ENCODE assay signal across 20 mouse cellular contexts in genomic region chr7:136127576-136127975, GRCm38 (mm10).
DNase-seq lines count a peak whose midpoint lies in the region; ATAC-seq and TF ChIP-seq lines count a peak whose summit lies in the region.
"Had no signal": no experiment of that assay in that cellular context is flagged by ENCODE, and none has a peak within 500 bp of the region (broad histone marks: within the 10 kb centered on the region; RNA-seq: fewer than 3 reads in every experiment).

No protein-coding gene starts in this region.

- WGBS in hindbrain, postnatal 0 days: 45% methylated on average over 2 of the region's 2 CpGs
- 77% methylated on average over 2 of the region's 2 CpGs for WGBS in hindbrain, embryonic 13.5 days
- 62% methylated on average over 2 of the region's 2 CpGs for WGBS in midbrain, postnatal 0 days
- 82% methylated on average over 2 of the region's 2 CpGs for WGBS in midbrain, embryonic 13.5 days

- intact Hi-C loops in heart, postnatal 36 days (cut with DNase I): no loop called here

- H3K27me3 ChIP-seq in hindbrain, postnatal 0 days (ENCODE audit: insufficient read depth, low read length): no peaks in the 10 kb centered on the region
- H3K27me3 ChIP-seq in hindbrain, embryonic 13.5 days: no peaks in the 10 kb centered on the region
- H3K27me3 ChIP-seq in midbrain, postnatal 0 days (ENCODE audit: insufficient read depth, low read length): no peaks in the 10 kb centered on the region
- peaks cover 18% of the 10 kb centered on the region; the same call in 1 of the 2 replicates for H3K27me3 ChIP-seq in midbrain, embryonic 13.5 days
- H3K27me3 ChIP-seq: embryonic facial prominence, embryonic 13.5 days; embryonic facial prominence, embryonic 15.5 days had no signal

- ATAC-seq in hindbrain, postnatal 0 days: no peak
- no peak for ATAC-seq in hindbrain, embryonic 13.5 days (ENCODE audit: low FRiP score)
- ATAC-seq in midbrain, postnatal 0 days (ENCODE audit: low FRiP score): no peak
- no peak for ATAC-seq in midbrain, embryonic 13.5 days
- ATAC-seq: forebrain, embryonic 14.5 days had no signal

- peak; percentile 93 for DNase-seq in heart, adult 11 months
- no peak for DNase-seq in heart, postnatal 36 days
- peak; percentile 50 for DNase-seq in hindbrain, postnatal 0 days (ENCODE audit: low spot score)
- peak; percentile 41 for DNase-seq in midbrain, postnatal 0 days (ENCODE audit: low spot score)
- DNase-seq: adrenal gland, adult 2 months; adrenal gland, postnatal 10 days; adrenal gland, postnatal 25 days; cerebellum, adult 11 months; cerebellum, adult 18-20 months; cerebellum, adult 8-10 months; cerebellum, adult 9-11 months; embryo, embryonic 11 days had no signal

- H3K9ac ChIP-seq in hindbrain, postnatal 0 days (replicated peaks; ENCODE audit: low read length): no peak overlapping the region
- no peak overlapping the region for H3K9ac ChIP-seq in hindbrain, embryonic 13.5 days
- no peak overlapping the region for H3K9ac ChIP-seq in midbrain, postnatal 0 days (replicated peaks; ENCODE audit: low read length, poor library complexity, severe bottlenecking)
- no peak overlapping the region for H3K9ac ChIP-seq in midbrain, embryonic 13.5 days (replicated peaks)
- H3K9ac ChIP-seq: embryonic facial prominence, embryonic 13.5 days; embryonic facial prominence, embryonic 15.5 days; forebrain, embryonic 12.5 days had no signal

- H3K9me3 ChIP-seq in hindbrain, postnatal 0 days (ENCODE audit: low read length): no peaks in the 10 kb centered on the region
- H3K9me3 ChIP-seq in hindbrain, embryonic 13.5 days: no peaks in the 10 kb centered on the region
- H3K9me3 ChIP-seq in midbrain, postnatal 0 days (ENCODE audit: low read length): no peaks in the 10 kb centered on the region
- H3K9me3 ChIP-seq in midbrain, embryonic 13.5 days: no peaks in the 10 kb centered on the region
- H3K9me3 ChIP-seq: embryonic facial prominence, embryonic 13.5 days; embryonic facial prominence, embryonic 15.5 days; forebrain, embryonic 10.5 days; forebrain, embryonic 12.5 days had no signal

- H3K4me3 ChIP-seq in hindbrain, postnatal 0 days (ENCODE audit: low read length): no peak overlapping the region
- no peak overlapping the region for H3K4me3 ChIP-seq in hindbrain, embryonic 13.5 days
- no peak overlapping the region for H3K4me3 ChIP-seq in midbrain, postnatal 0 days (ENCODE audit: low read depth, low read length)
- no peak overlapping the region for H3K4me3 ChIP-seq in midbrain, embryonic 13.5 days (replicated peaks)
- H3K4me3 ChIP-seq: embryonic facial prominence, embryonic 13.5 days; embryonic facial prominence, embryonic 15.5 days; erythroblast, embryonic 14.5 days; forebrain, embryonic 10.5 days; forebrain, embryonic 12.5 days had no signal

- no peak overlapping the region for H3K27ac ChIP-seq in hindbrain, postnatal 0 days
- H3K27ac ChIP-seq in hindbrain, embryonic 13.5 days: no peak overlapping the region
- no peak overlapping the region for H3K27ac ChIP-seq in midbrain, postnatal 0 days (ENCODE audit: low read depth, low read length)
- H3K27ac ChIP-seq in midbrain, embryonic 13.5 days: no peak overlapping the region
- H3K27ac ChIP-seq: embryonic facial prominence, embryonic 13.5 days; embryonic facial prominence, embryonic 15.5 days; forebrain, embryonic 10.5 days; forebrain, embryonic 12.5 days had no signal

- no peaks in the 10 kb centered on the region for H3K36me3 ChIP-seq in hindbrain, postnatal 0 days (ENCODE audit: insufficient read depth, low read length)
- H3K36me3 ChIP-seq in hindbrain, embryonic 13.5 days: no peaks in the 10 kb centered on the region
- H3K36me3 ChIP-seq in midbrain, postnatal 0 days (ENCODE audit: insufficient read depth, low read length): no peaks in the 10 kb centered on the region
- H3K36me3 ChIP-seq in midbrain, embryonic 13.5 days: no peaks in the 10 kb centered on the region
- H3K36me3 ChIP-seq: embryonic facial prominence, embryonic 13.5 days; embryonic facial prominence, embryonic 15.5 days; forebrain, embryonic 10.5 days; forebrain, embryonic 12.5 days had no signal

- TF ChIP-seq CTCF in hindbrain, postnatal 0 days (IDR thresholded peaks at IDR 0.05; ENCODE audit: low read depth): no peak
- no peak for TF ChIP-seq CTCF in midbrain, postnatal 0 days (IDR thresholded peaks at IDR 0.05)

- H3K4me1 ChIP-seq in hindbrain, postnatal 0 days (ENCODE audit: insufficient read depth, low read length): peaks cover 14% of the 10 kb centered on the region
- peaks cover 13% of the 10 kb centered on the region for H3K4me1 ChIP-seq in hindbrain, embryonic 13.5 days (replicated peaks)
- no peaks in the 10 kb centered on the region for H3K4me1 ChIP-seq in midbrain, postnatal 0 days (ENCODE audit: insufficient read depth, low read length)
- H3K4me1 ChIP-seq in midbrain, embryonic 13.5 days (replicated peaks): peaks cover 21% of the 10 kb centered on the region

- no peak overlapping the region for H3K4me2 ChIP-seq in hindbrain, postnatal 0 days (ENCODE audit: low read depth, low read length)
- H3K4me2 ChIP-seq in hindbrain, embryonic 13.5 days: no peak overlapping the region
- H3K4me2 ChIP-seq in midbrain, postnatal 0 days (ENCODE audit: low read depth, low read length, poor library complexity, severe bottlenecking): no peak overlapping the region
- H3K4me2 ChIP-seq in midbrain, embryonic 13.5 days (replicated peaks): no peak overlapping the region
- H3K4me2 ChIP-seq: embryonic facial prominence, embryonic 13.5 days; embryonic facial prominence, embryonic 15.5 days; forebrain, embryonic 12.5 days had no signal

Comparison
In these comparisons a context has a peak if more than half of its experiments do, and no peak if none do; other contexts are left out.
1. DNase-seq: peak in heart, adult 11 months (single experiment), hindbrain, postnatal 0 days (single experiment) and midbrain, postnatal 0 days (single experiment); none in heart, postnatal 36 days (0 of 2).